Mouse (Mus musculus): Measurements from ENCODE around the gene B3gnt5. TPM values are rescaled to one million over a fixed set of nuclear protein-coding genes. Genes with fewer than 3 reads are reported as not detected.

Gene B3gnt5
- polyA plus RNA-seq, 1 experiment from 2014 or later = 18.5 TPM

DNA sequence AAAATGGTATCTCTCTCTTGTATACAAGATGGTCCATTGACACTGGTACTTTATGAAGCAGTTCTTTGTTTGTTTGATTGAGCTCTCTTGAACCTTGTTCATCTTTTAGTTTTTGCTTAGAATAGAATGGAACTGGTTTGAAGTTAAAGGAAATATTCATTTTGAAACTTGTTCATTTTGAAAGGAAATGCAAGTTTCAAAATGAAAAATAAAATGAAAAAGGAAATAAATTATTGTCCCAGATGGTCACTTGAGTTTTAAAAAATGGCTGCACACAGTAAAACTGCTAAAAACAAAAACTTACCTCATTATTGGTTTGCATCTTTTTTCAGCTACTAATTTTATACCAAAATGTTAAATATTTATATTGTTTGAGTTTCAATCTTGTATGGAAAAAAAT, 12.0 kb downstream of the B3gnt5 start:
- Histone ChIP-seq H3K4me2 (ENCODE audit: low read length) (no peak overlapping the region), H3K4me3 (ENCODE audit: low read depth, low read length) (no peak overlapping the region), H3K27ac (ENCODE audit: low read depth) (no peak overlapping the region), H3K27me3 (replicated peaks; ENCODE audit: control insufficient read depth, insufficient read depth, low read length) (no peaks in the 10 kb centered on the region), H3K4me1 (replicated peaks; ENCODE audit: control insufficient read depth, insufficient read depth, low read length) (no peaks in the 10 kb centered on the region), H3K9me3 (ENCODE audit: control insufficient read depth, low read length) (no peaks in the 10 kb centered on the region), H3K9ac (ENCODE audit: low read length) (no peak overlapping the region), H3K36me3 (ENCODE audit: control insufficient read depth, insufficient read depth, low read length) (peaks cover 44% of the 10 kb centered on the region)
- no peak for DNase-seq (ENCODE audit: low spot score)
- no peak for ATAC-seq (replicated peaks; ENCODE audit: low FRiP score, low TSS enrichment, low read depth)

DNA sequence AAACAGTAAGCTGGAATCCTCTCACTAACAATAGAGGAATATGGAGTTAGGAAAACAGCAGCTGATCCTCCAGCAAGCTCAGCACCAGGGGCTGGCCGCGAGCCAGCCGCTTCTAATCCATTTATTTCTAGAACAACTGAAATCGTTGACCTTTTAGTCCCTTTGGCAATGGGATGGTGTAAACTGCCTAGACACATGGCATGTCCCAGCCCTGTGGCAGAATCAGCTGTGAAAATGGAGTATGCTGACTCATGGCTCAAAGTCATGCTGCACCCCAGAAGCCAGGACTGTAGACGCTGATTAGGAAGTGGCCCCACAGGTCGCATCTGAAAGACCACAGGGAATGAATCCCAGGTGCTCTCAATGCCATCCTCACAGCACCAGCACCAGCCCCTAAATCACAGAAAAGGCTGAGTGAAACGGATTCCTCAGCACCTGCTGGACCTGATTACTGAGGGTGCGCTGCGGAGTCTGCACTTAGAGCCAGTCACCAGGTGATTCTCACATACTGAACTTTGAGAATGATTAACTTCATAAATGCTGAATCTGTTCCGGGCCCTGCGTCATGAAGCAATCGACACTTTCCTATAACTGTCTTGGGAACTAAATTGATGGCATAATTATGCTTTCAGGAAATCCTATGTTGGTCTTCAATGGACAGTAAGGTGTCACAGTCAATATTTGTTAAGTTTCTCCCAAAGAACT, 26.5 kb downstream of the B3gnt5 start:
- 0 out of 2 replicates have a peak, but pooled peaks have one; percentile 47 for ATAC-seq (replicated peaks; ENCODE audit: low FRiP score, low TSS enrichment, low read depth)
- Histone ChIP-seq H3K36me3 (ENCODE audit: control insufficient read depth, insufficient read depth, low read length) (no peaks in the 10 kb centered on the region), H3K27ac (ENCODE audit: low read depth) (no peak overlapping the region), H3K4me1 (replicated peaks; ENCODE audit: control insufficient read depth, insufficient read depth, low read length) (no peaks in the 10 kb centered on the region), H3K9ac (ENCODE audit: low read length) (no peak overlapping the region), H3K4me3 (ENCODE audit: low read depth, low read length) (no peak overlapping the region), H3K9me3 (ENCODE audit: control insufficient read depth, low read length) (no peaks in the 10 kb centered on the region), H3K4me2 (ENCODE audit: low read length) (no peak overlapping the region), H3K27me3 (replicated peaks; ENCODE audit: control insufficient read depth, insufficient read depth, low read length) (no peaks in the 10 kb centered on the region)
- WGBS = 57% methylated on average over 12 of the region's 12 CpGs
- no peak for DNase-seq (ENCODE audit: low spot score)

DNA sequence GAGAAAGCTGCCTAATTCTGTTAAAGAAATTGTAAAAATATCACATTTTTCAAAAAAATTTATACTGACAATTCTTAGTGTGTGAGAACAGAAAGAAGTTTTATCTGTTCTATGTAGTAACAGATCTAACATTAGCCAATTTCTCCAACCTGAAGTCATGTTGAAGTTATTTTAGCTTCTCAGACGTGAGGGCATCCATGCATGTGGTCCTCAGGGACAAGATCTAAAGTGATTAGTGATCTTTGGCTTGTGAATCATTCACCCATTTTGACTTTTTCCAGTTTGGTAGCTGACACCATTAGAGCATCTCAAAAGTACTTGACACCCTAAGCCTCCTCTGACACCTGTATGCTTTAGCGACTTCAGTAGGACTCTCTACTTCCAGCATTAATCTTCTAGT, 29.9 kb downstream of the B3gnt5 start:
- Histone ChIP-seq H3K27ac (ENCODE audit: low read depth) (no peak overlapping the region), H3K27me3 (replicated peaks; ENCODE audit: control insufficient read depth, insufficient read depth, low read length) (no peaks in the 10 kb centered on the region), H3K9ac (ENCODE audit: low read length) (no peak overlapping the region), H3K36me3 (ENCODE audit: control insufficient read depth, insufficient read depth, low read length) (no peaks in the 10 kb centered on the region), H3K9me3 (ENCODE audit: control insufficient read depth, low read length) (no peaks in the 10 kb centered on the region), H3K4me1 (replicated peaks; ENCODE audit: control insufficient read depth, insufficient read depth, low read length) (no peaks in the 10 kb centered on the region), H3K4me3 (ENCODE audit: low read depth, low read length) (no peak overlapping the region), H3K4me2 (ENCODE audit: low read length) (no peak overlapping the region)
- no peak for DNase-seq (ENCODE audit: low spot score)
- 82% methylated on average over 2 of the region's 2 CpGs for WGBS
- ATAC-seq (replicated peaks; ENCODE audit: low FRiP score, low TSS enrichment, low read depth) = no peak

DNA sequence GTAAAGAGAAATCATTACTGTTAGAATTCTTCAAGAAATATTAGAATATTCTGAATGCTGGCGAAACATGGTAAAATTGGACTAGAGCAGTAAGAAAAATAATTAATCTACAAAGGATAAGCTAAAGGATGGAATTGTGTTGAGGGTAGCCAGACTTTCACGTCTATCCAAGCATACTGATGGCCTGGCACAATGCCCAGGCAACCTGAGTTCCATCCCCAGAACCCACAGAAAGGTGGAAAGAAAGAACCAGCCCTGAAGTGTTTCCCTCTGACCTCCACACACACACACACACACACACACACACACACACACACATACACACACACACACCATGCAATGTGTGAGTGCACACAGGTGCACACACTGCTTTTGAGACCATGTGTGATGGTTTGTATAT, 58.8 kb downstream of the B3gnt5 start:
- Histone ChIP-seq H3K4me2 (ENCODE audit: low read length) (no peak overlapping the region), H3K27me3 (replicated peaks; ENCODE audit: control insufficient read depth, insufficient read depth, low read length) (no peaks in the 10 kb centered on the region), H3K36me3 (ENCODE audit: control insufficient read depth, insufficient read depth, low read length) (no peaks in the 10 kb centered on the region), H3K27ac (ENCODE audit: low read depth) (no peak overlapping the region), H3K9ac (ENCODE audit: low read length) (no peak overlapping the region), H3K9me3 (ENCODE audit: control insufficient read depth, low read length) (no peaks in the 10 kb centered on the region), H3K4me1 (replicated peaks; ENCODE audit: control insufficient read depth, insufficient read depth, low read length) (no peaks in the 10 kb centered on the region), H3K4me3 (ENCODE audit: low read depth, low read length) (no peak overlapping the region)
- no peak for DNase-seq (ENCODE audit: low spot score)
- 69% methylated on average over 2 of the region's 2 CpGs for WGBS
- no peak for ATAC-seq (replicated peaks; ENCODE audit: low FRiP score, low TSS enrichment, low read depth)

Other genes with a start within 250 kb of the B3gnt5 start
- not detected in 2 replicates for gene Olfr167, start 237.9 kb upstream of the B3gnt5 start, polyA plus RNA-seq (2014; fragmentation: Nextera tagmentation; extraction: Ambion mirVana)
- not detected in 2 replicates for gene Olfr168, start 224.7 kb upstream of the B3gnt5 start, polyA plus RNA-seq (2014; fragmentation: Nextera tagmentation; extraction: Ambion mirVana)
- gene Olfr169, start 188.4 kb upstream of the B3gnt5 start, polyA plus RNA-seq (2014; fragmentation: Nextera tagmentation; extraction: Ambion mirVana) = not detected in 2 replicates
- gene Olfr170, start 148.3 kb upstream of the B3gnt5 start, polyA plus RNA-seq (2014; fragmentation: Nextera tagmentation; extraction: Ambion mirVana) = not detected in 2 replicates
- gene Olfr171, start 130.3 kb upstream of the B3gnt5 start, polyA plus RNA-seq (2014; fragmentation: Nextera tagmentation; extraction: Ambion mirVana) = not detected in 2 replicates
- gene Lamp3, start 53.8 kb upstream of the B3gnt5 start, polyA plus RNA-seq (2014; fragmentation: Nextera tagmentation; extraction: Ambion mirVana) = 0.08 TPM in 1 of 2 replicates, not detected in the other
- 8.3 and 9.3 TPM in 2 replicates for gene Klhl6, start 222.8 kb downstream of the B3gnt5 start, polyA plus RNA-seq (2014; fragmentation: Nextera tagmentation; extraction: Ambion mirVana)